Mouse (Mus musculus) adipocyte (in vitro differentiated cells): Measurements from ENCODE around the gene Med16.
A peak's percentile ranks its signal among the peaks of the same experiment; 100 is the strongest.

Source experiments
- DNase-seq: peaks from one replicate; pipeline ENCODE4 v3.0.0-alpha.2; 2016; ENCODE audit warnings: low spot score

The Med16 gene

DNA sequence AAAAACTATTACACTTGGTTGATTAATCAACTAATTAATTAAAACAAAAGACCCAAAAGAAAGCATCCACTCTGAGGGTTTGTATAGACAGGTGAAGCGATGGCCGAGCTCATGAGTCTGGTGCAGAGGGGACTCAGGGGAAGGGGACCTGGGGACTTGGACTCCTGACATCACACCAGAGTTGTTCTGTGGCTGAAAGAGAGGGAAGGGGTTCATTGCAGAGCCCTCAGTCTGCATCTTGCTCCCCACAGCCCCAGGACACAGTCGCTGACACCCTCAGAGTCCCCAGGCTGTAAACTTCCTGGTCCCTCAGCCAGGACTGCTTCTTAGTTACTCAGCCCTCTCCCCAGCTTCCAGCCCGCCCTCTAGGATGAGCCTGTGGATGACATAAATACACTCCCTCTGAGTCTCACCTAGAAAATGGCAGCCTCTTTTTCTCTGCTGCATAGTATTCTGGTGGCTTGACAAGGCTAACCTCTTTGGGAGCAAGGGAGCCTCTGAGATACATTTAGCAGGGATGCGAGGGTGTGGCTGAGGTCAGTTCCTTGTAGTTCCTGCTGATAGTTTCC lies 8.9 kb upstream of the Med16 start:
- peak; percentile 3 for DNase-seq

DNA sequence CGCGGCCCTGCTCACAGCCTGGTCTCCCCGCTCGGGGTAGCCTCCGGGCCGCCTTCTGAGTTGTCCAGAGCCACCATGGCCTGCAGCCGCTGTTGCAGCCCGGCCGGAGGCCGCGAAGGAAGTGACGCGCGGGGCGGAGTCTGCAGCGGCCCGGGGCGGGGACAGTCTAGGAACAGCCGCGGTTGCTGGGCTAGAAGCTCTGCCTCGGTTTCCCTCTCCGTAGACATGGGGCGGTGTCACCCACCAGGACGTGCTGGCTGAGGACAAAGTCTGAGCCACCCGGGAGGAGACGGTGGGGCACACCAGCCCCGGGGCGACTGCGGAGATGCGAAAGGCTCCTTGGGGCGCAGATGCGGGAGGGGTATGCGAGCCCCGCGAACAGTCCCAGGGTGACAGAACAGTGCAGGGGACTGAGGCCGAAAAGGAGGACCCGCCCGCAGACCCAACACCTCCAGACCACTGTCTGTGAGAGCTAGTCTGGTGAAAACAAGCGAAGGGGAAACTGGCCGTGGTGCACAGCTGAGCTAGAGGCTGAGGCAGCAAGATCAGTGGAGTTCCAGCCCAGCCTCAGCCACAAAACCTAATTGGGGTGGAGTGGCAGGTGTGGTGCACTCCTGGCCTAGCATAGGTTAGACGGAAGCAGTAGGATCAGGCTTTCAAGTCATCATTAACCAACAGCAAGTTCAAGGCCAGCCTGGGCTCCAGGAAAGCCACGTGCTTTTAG lies 8.2 kb upstream of the Med16 start, which contains the start of gene Kiss1r:
Gene Kiss1r, plus strand, starts transcription at position 164 of the 724 bp plus-strand sequence.
- DNase-seq, result peak; percentile 74

GRCm38 (mm10) chr10:79916081-79916480 lies 7.4 kb upstream of the Med16 start:
- DNase-seq, result no peak

DNA sequence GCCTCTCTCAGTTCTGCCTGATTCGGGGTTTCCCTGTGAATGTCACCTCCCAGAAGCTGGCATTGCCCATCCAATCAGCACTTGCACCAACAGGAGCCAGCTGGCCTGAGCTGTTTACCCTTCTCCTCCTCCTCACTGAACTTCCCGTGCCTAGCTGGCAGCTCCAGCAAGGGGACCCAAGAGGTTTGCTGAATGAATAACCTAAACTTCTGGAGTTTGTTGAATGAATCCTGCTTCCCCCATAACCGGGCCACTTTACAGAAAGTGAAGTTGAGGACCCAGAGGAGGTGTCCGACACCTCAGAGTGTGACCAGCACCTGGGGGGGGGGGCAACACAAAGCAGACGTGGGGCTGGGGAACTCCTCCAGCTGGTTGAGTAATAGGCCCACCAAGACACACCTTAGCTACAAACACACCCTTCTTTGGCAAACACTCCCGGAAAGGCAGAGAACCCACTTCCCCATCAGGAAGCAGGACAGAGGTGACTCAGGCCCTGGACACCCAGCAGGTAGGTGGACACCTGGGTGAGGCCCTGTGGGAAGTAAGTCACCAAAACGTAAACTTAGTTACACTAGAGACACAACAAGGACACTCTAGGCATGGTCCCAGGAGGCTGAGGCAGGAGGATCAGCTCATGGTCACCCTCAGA lies 6.3 kb upstream of the Med16 start:
- peak; percentile 80 for DNase-seq

DNA sequence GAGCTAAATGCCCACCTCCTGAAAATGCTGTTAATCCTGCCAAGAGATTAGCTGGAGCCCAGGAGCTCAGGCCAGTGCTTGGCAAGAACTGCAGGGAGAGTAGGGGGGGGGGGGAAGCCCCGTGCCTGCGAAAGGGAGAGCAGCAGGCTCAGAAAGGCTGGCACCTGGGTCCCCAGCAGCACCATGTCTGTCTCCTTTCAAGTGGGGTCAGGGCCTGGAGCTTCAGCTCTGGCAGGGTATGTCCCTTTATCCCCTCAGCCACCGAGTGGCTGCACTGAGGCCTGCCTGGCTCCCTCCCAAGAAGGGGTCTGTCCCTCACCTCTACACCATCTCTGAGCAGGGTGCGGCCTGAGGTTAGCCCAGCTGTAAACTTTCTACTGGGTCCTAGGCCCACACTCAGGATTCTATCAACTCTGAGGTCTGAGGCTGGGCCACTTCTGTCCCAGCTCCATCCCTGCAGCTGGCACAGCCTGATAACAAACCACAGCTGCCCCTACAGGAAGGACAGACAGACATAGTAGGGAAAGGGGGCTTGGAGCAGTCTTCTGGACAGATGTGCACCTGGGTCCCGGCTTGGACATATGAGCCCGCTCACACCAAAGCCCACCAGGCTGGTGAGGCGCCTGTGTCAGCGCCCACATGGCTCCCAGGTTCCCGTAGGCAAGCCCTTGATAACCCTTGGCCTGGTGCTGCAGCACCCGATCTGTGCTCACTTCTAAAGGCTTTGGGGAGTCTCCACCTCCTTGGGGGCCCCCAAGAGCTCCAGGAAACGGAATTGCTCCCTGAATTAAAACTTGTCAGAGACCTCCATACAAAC lies 5.6 kb upstream of the Med16 start:
- no peak for DNase-seq

DNA sequence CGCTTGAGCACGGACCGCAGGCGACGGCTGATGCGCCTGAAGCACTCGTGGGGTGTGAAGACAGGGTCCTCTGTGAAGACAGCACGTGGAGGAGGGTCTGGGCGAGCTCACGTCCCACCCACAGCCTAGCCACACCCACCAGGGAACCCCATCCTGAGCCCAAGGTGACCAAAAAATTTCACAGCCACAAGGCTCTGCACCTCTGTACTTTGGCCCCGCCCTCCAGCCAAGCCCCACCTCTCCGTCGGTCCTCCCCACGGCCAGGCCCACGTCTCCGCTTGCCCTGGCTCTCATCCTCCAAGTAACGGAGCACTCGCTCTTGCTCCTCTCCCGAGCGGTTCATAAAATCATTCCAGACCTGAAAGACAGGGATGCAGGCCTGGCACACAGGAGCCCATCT lies 3.7 kb upstream of the Med16 start:
- DNase-seq, result no peak

DNA sequence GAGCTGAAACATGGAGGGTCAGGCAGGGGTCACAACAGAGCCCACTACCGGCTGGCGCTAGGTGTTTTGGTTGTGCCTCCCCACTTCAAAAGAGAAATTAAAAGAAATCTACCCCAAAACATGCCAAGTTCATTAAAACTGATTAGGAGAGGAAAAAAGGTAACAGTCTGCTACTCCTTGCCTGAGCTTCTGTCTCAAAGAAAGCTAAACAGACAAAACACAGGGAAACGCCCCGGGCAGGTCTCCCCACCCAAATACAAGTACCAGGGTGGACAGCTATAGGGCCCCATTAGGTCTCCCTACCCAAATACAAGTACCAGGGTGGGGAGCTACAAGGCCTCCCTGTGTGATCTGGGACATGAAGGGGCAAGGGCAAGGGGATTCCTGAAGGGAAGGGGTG lies 1.8 kb upstream of the Med16 start, which contains the start of gene Gm26602:
Gene Gm26602, plus strand, starts transcription at position 301 of the 400 bp plus-strand sequence.
- no peak for DNase-seq

- DNase-seq, result no peak
Observed at GRCm38 (mm10) chr10:79909092-79909922, 584 bp upstream of the Med16 start.

GRCm38 (mm10) chr10:79907415-79907814 lies 1.3 kb downstream of the Med16 start:
- no peak for DNase-seq

DNA sequence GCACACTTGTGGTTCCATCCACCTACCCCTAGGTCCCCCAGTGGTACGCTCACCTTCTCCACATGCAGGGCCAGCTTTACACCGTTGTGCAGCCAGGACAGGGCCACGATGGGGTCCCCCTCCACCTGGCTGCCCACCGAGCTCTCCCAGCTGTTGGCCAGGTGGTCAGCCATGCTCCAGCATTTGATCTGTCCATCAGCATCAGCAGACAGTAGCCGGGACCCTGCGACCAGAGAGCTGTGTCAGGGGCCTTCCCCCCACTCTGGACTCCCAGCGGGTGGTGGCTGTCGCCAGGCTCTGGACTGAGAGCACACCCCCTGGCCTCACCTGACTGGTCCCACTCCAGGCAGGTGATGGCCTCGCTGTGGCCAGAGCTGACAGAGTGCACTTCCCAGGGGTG lies 2.0 kb downstream of the Med16 start:
- DNase-seq, result no peak

- DNase-seq, result no peak
Observed at GRCm38 (mm10) chr10:79900951-79901410, 7.7 kb downstream of the Med16 start.

DNA sequence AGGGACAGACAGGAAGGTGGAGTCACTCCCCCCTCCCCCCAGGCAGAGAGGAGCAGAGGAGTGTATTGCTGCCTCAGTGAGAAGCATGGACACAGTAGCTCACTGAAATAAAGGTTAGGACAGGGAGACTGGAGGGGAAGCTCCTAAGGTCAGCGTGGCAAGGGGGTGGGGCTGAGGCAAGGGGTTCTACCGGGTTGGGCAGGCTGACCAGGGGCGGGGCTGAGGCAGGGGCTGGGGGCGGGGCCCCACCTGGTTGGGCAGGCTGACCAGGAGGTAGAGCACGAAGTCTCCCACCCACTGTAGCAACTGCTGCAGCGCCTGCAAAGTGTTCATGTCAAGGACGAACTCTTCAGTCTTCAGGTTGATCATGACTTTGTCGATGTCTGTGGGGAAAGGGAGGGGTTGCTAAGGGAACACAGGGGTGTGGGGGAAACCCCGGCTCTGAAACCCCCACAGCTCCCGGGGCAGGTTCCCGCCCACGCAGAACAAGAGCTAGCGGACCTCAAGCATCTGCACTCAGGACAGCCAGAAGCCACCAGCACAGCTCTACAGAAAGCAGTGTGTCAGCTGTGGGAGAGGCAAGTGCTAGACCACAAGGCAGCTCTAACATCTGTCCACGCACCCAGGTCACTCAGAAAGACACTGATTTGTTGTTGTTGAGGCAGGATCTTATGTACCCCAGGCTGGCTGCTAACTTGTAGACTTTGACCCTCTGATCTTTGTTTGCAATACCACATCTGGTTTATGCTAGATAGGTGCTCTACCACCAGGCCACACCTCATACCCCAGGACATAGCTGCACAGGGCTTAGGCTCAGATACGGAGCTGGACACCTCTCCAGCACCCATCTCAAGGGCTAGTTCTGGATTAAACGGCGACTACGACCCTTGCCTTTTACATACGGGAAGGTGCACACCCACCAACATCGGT lies 11.1 kb downstream of the Med16 start:
- DNase-seq, result peak; percentile 42

DNA sequence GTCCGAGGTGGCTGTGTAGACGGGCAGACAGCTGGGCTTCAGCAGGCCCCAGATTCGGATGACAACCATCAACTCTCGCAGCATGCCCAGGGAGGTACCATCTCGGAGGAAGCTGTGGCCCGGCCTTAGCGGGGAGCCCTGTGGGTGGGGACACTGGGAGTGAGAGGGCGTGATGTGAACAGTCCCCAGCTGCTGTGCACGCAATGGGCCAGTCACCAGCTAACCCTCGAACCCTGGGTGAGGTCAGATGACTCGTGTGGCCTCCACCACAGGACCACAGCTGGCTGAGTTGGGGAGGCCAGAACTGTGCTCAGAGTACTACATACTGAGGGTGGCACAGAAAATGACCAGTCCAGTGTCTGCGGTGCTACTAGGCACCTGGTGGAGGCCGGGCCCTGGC lies 11.9 kb downstream of the Med16 start:
- DNase-seq, result no peak

DNA sequence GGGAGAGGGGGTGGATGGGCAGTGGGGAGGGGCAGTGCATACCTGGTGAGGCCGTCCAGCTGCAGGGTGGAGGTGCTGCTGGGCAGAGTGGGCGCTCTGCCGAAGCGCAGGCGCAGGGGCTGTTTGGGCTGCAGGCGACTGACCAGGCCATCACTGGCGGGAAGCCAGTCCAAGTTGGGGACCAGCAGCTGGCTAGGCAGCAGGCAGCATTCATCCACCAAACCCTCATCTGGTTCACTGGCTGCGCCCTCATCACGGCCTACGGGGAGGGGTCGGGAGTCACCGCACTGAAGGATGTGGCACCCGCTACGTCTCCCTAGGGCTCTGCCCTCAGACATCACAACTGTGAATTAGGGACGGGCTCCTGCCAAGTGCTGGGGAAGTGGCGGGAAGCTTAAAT lies 12.4 kb downstream of the Med16 start:
- DNase-seq, result peak; percentile 59

DNA sequence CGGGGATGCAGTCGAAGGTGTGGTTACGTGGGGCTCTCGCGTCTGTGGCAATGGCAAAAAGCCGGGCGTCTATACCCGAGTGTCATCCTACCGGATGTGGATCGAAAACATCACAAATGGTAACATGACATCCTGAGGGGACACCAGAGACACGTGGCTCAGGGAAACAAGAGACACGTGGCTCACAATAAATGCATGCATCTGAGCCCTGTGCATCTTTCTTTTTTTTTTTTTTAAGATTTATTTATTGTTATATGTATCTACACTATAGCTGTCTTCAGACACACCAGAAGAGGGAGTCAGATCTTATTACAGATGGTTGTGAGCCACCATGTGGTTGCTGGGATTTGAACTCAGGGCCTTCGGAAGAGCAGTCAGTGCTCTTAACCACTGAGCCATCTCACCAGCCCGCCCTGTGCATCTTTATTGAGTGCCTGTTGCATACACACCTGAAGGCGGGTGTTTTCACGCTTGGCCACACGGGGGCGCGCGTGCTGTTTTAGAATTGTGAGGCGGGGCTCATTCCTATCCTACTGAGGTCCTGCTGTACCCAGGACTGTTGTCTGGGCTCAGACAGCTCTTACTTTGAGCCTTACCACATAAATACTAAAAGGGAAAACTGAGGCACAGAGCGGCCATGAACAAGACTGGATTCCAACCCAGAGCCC lies 16.1 kb downstream of the Med16 start:
- peak; percentile 81 for DNase-seq

GRCm38 (mm10) chr10:79890670-79891069 lies 18.1 kb downstream of the Med16 start, which contains the start of gene Cfd:
Cfd (plus strand) TSS chr10:79890853.
- peak; percentile 85 for DNase-seq

- peak; percentile 95 for DNase-seq
Observed at GRCm38 (mm10) chr10:79889386-79889785, 19.3 kb downstream of the Med16 start.

GRCm38 (mm10) chr10:79886611-79887010 lies 22.1 kb downstream of the Med16 start:
- DNase-seq, result no peak

- DNase-seq, result no peak
Observed at GRCm38 (mm10) chr10:79886054-79886453, 22.7 kb downstream of the Med16 start, which contains the start of gene Elane. Elane (plus strand) TSS chr10:79886247.
